Mouse (Mus musculus): ENCODE measurements around the gene Ei24. TPM values are rescaled to one million over a fixed set of nuclear protein-coding genes. Genes with fewer than 3 reads are reported as not detected.

Gene Ei24
- polyA plus RNA-seq (2012; rRNA removed) = 30.2 and 55.9 TPM in 2 replicates

GRCm38 (mm10) chr9:36796781-36797555, at the start of gene Ei24:
Gene Ei24 (minus strand): TSS chr9:36797393.
- Histone ChIP-seq H3K4me3 (ENCODE audit: control insufficient read depth, insufficient read depth, low read length) (peak within 1 kb of the TSS; percentile 80), H3K4me1 (replicated peaks; ENCODE audit: control insufficient read depth, insufficient read depth, low read length) (no peaks in the 10 kb centered on the region), H3K27ac (ENCODE audit: control insufficient read depth, insufficient read depth, low read length) (no peak within 1 kb of the TSS), H3K36me3 (ENCODE audit: control insufficient read depth, insufficient read depth, low read length) (peaks cover 6% of the 10 kb centered on the region; the same call in 1 of the 2 replicates), H3K27me3 (ENCODE audit: control insufficient read depth, insufficient read depth, low read length) (no peaks in the 10 kb centered on the region)
- TF ChIP-seq CTCF (IDR thresholded peaks at IDR 0.05; ENCODE audit: borderline replicate concordance, control insufficient read depth, extremely low read depth, insufficient read depth, low read length, poor library complexity) (no peak), POLR2A (IDR thresholded peaks at IDR 0.05; ENCODE audit: control insufficient read depth, extremely low read depth, insufficient read depth, low read length, poor library complexity) (0 out of 2 replicates have a peak, but pooled peaks have one; percentile 24)
- under 1% methylated on average over 66 of the region's 66 CpGs for WGBS
- DNase-seq = peak; percentile 80

DNA sequence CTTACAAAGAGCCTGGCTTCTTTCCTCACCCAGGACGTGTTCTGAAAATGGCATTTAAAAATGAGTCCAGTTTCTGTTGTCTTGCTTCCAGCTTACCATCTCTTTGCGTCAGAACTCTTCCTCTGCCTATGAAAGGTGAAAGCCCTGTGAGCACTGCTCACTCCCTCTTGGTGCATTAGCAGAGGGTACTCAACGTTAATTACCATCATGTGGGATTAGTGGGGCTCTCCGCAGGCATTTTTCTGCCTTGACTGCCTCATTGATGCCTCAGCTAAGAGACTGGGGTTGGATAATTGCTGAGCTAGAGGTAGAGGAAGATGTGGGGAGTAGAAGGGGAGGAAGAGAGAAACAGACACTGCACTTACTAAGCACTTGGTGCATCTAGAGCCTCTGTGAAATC, 49.2 kb upstream of the Ei24 start:
- Histone ChIP-seq H3K4me3 (ENCODE audit: control insufficient read depth, insufficient read depth, low read length) (no peak overlapping the region), H3K27ac (ENCODE audit: control insufficient read depth, insufficient read depth, low read length) (no peak overlapping the region), H3K4me1 (replicated peaks; ENCODE audit: control insufficient read depth, insufficient read depth, low read length) (no peaks in the 10 kb centered on the region), H3K27me3 (ENCODE audit: control insufficient read depth, insufficient read depth, low read length) (no peaks in the 10 kb centered on the region), H3K36me3 (ENCODE audit: control insufficient read depth, insufficient read depth, low read length) (no peaks in the 10 kb centered on the region)
- no peak for DNase-seq
- TF ChIP-seq CTCF (IDR thresholded peaks at IDR 0.05; ENCODE audit: borderline replicate concordance, control insufficient read depth, extremely low read depth, insufficient read depth, low read length, poor library complexity) (no peak), POLR2A (IDR thresholded peaks at IDR 0.05; ENCODE audit: control insufficient read depth, extremely low read depth, insufficient read depth, low read length, poor library complexity) (no peak)
- WGBS = 68% methylated on average over 4 of the region's 4 CpGs

DNA sequence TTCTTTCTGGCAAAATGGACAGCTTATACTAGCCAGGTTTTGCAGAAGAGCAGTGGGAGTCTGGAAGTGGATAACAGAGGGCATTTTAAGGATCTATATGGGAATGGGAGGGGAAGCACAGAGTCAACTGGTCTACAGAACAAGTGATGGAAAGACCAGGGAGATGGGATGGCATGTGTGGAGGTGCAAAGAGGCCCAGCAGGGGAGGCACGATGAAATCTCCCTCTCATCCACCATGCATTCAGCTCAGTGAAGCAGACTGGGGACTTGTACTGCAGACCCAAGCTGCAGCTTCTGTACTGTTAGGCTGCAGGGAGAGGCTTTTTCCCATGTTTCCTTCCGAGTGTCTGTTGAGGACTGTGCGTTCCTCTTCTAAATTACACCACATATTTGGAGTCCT, 36.7 kb upstream of the Ei24 start:
- DNase-seq = no peak
- Histone ChIP-seq H3K27ac (ENCODE audit: control insufficient read depth, insufficient read depth, low read length) (no peak overlapping the region), H3K27me3 (ENCODE audit: control insufficient read depth, insufficient read depth, low read length) (peaks cover 5% of the 10 kb centered on the region), H3K4me1 (replicated peaks; ENCODE audit: control insufficient read depth, insufficient read depth, low read length) (no peaks in the 10 kb centered on the region), H3K36me3 (ENCODE audit: control insufficient read depth, insufficient read depth, low read length) (no peaks in the 10 kb centered on the region), H3K4me3 (ENCODE audit: control insufficient read depth, insufficient read depth, low read length) (no peak overlapping the region)
- TF ChIP-seq CTCF (IDR thresholded peaks at IDR 0.05; ENCODE audit: borderline replicate concordance, control insufficient read depth, extremely low read depth, insufficient read depth, low read length, poor library complexity) = no peak
- TF ChIP-seq POLR2A (IDR thresholded peaks at IDR 0.05; ENCODE audit: control insufficient read depth, extremely low read depth, insufficient read depth, low read length, poor library complexity) = no peak
- 60% methylated on average over 3 of the region's 3 CpGs for WGBS

GRCm38 (mm10) chr9:36833043-36833881, 36.1 kb upstream of the Ei24 start:
- H3K4me3 ChIP-seq (ENCODE audit: control insufficient read depth, insufficient read depth, low read length) = no peak overlapping the region
- peaks cover 5% of the 10 kb centered on the region for H3K27me3 ChIP-seq (ENCODE audit: control insufficient read depth, insufficient read depth, low read length)
- no peaks in the 10 kb centered on the region for H3K4me1 ChIP-seq (replicated peaks; ENCODE audit: control insufficient read depth, insufficient read depth, low read length)
- DNase-seq = no peak
- TF ChIP-seq CTCF (IDR thresholded peaks at IDR 0.05; ENCODE audit: borderline replicate concordance, control insufficient read depth, extremely low read depth, insufficient read depth, low read length, poor library complexity) (no peak), POLR2A (IDR thresholded peaks at IDR 0.05; ENCODE audit: control insufficient read depth, extremely low read depth, insufficient read depth, low read length, poor library complexity) (no peak)
- WGBS = 14% methylated on average over 31 of the region's 31 CpGs
- H3K36me3 ChIP-seq (ENCODE audit: control insufficient read depth, insufficient read depth, low read length) = no peaks in the 10 kb centered on the region
- H3K27ac ChIP-seq (ENCODE audit: control insufficient read depth, insufficient read depth, low read length) = no peak overlapping the region

DNA sequence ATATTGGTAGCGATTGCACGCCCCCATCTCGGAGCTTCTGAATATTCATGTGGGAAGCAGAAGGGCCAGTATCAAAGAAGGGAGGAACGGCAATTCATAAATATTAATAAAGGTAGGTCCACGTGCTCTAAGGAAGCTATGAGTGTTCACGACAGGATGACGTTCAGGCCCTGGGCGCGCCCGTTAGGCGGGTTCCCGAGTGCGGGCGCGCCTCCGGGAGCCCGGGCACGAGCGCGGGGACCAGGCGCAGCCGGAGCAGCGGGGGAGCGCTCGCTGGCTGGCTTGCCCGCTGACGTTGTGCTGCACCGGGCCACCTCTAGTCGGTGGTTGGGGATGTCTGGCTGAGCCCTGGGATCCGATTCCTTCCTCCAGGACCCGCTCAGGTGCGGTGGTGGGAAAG, 35.3 kb upstream of the Ei24 start:
- H3K4me1 ChIP-seq (replicated peaks; ENCODE audit: control insufficient read depth, insufficient read depth, low read length) = no peaks in the 10 kb centered on the region
- peaks cover 5% of the 10 kb centered on the region for H3K27me3 ChIP-seq (ENCODE audit: control insufficient read depth, insufficient read depth, low read length)
- H3K27ac ChIP-seq (ENCODE audit: control insufficient read depth, insufficient read depth, low read length) = no peak overlapping the region
- DNase-seq = no peak
- TF ChIP-seq CTCF (IDR thresholded peaks at IDR 0.05; ENCODE audit: borderline replicate concordance, control insufficient read depth, extremely low read depth, insufficient read depth, low read length, poor library complexity) = no peak
- no peak for TF ChIP-seq POLR2A (IDR thresholded peaks at IDR 0.05; ENCODE audit: control insufficient read depth, extremely low read depth, insufficient read depth, low read length, poor library complexity)
- 2% methylated on average over 31 of the region's 32 CpGs for WGBS
- no peak overlapping the region for H3K4me3 ChIP-seq (ENCODE audit: control insufficient read depth, insufficient read depth, low read length)
- H3K36me3 ChIP-seq (ENCODE audit: control insufficient read depth, insufficient read depth, low read length) = no peaks in the 10 kb centered on the region

GRCm38 (mm10) chr9:36831401-36831800, 34.2 kb upstream of the Ei24 start:
- H3K4me3 ChIP-seq (ENCODE audit: control insufficient read depth, insufficient read depth, low read length) = no peak overlapping the region
- no peaks in the 10 kb centered on the region for H3K36me3 ChIP-seq (ENCODE audit: control insufficient read depth, insufficient read depth, low read length)
- no peak for DNase-seq
- no peaks in the 10 kb centered on the region for H3K4me1 ChIP-seq (replicated peaks; ENCODE audit: control insufficient read depth, insufficient read depth, low read length)
- peaks cover 5% of the 10 kb centered on the region for H3K27me3 ChIP-seq (ENCODE audit: control insufficient read depth, insufficient read depth, low read length)
- no peak for TF ChIP-seq POLR2A (IDR thresholded peaks at IDR 0.05; ENCODE audit: control insufficient read depth, extremely low read depth, insufficient read depth, low read length, poor library complexity)
- no peak for TF ChIP-seq CTCF (IDR thresholded peaks at IDR 0.05; ENCODE audit: borderline replicate concordance, control insufficient read depth, extremely low read depth, insufficient read depth, low read length, poor library complexity)
- no peak overlapping the region for H3K27ac ChIP-seq (ENCODE audit: control insufficient read depth, insufficient read depth, low read length)
- 78% methylated on average over 6 of the region's 6 CpGs for WGBS
